Mouse (Mus musculus) heart, embryonic 15.5 days (tissue): ENCODE results near the gene Afdn. TPM values are rescaled to one million over a fixed set of nuclear protein-coding genes. Genes with fewer than 3 reads are reported as not detected.
"Not testable (repeated sequence)": the region's sequence is repeated elsewhere in the genome, so short reads cannot be mapped to it uniquely, and the experiment has no call there.

ENCODE experiments used
- ATAC-seq: fragments of 200-750 bp; cut with Nextera tagmentation; replicated peaks from 2 replicates; pipeline ENCODE4 v1.8.0; 2017; ENCODE audit warnings: low read depth, moderate TSS enrichment; ENCODE audit not compliant: insufficient number of reproducible peaks, insufficient read depth, low FRiP score
- H3K27ac ChIP-seq: fragments of 300-500 bp; sonication (generic); 2 replicates; pipeline ENCODE4 v1.5.1; 2015; ENCODE audit warnings: mild to moderate bottlenecking, inconsistent platforms
- H3K27me3 ChIP-seq: fragments of 300-500 bp; sonication (generic); 2 replicates; pipeline ENCODE4 v1.6.1; 2015; ENCODE audit warnings: inconsistent platforms
- H3K36me3 ChIP-seq: fragments of 300-500 bp; sonication (generic); 2 replicates; pipeline ENCODE4 v1.6.1; 2015; ENCODE audit warnings: mild to moderate bottlenecking, inconsistent platforms
- H3K4me1 ChIP-seq: fragments of 300-500 bp; sonication (generic); replicated peaks from 2 replicates; pipeline ENCODE4 v1.6.1; 2015; ENCODE audit warnings: inconsistent platforms
- H3K4me2 ChIP-seq: fragments of 300-500 bp; sonication (generic); 2 replicates; pipeline ENCODE4 v1.6.1; 2015; ENCODE audit warnings: inconsistent platforms, mild to moderate bottlenecking, moderate library complexity
- H3K4me3 ChIP-seq: fragments of 300-500 bp; sonication (generic); 2 replicates; pipeline ENCODE4 v1.5.1; 2015; ENCODE audit warnings: mild to moderate bottlenecking, inconsistent platforms
- H3K9ac ChIP-seq: fragments of 300-500 bp; sonication (generic); 2 replicates; pipeline ENCODE4 v1.6.1; 2015; ENCODE audit warnings: mild to moderate bottlenecking, inconsistent platforms
- H3K9me3 ChIP-seq: fragments of 300-500 bp; sonication (generic); replicated peaks from 2 replicates; pipeline ENCODE4 v1.6.1; 2016; ENCODE audit warnings: inconsistent platforms
- WGBS: fragments of 180-500 bp; shearing (Covaris S2); methylation state at CpG from one replicate; pipeline ENCODE4 v1.1.7; 2015; ENCODE audit warnings: mixed read lengths; 5-methylcytosine and 5-hydroxymethylcytosine counted together
- polyA plus RNA-seq: library from polyadenylated mRNA; unstranded; fragments of >200 nt; fragmentation: Nextera tagmentation; extraction: Ambion mirVana; gene quantifications from 2 replicates; pipeline ENCODE4 v1.2.1, GENCODE M21; 2015

Afdn gene
- polyA plus RNA-seq, 1 experiment from 2014 or later = 68.7 TPM

GRCm38 (mm10) chr17:13830636-13831341 is 70.5 kb downstream of the Afdn start:
- no peak overlapping the region for H3K9ac ChIP-seq
- no peaks in the 10 kb centered on the region for H3K27me3 ChIP-seq
- no peak for ATAC-seq
- H3K27ac ChIP-seq = no peak overlapping the region
- 78% methylated on average over 1 of the region's 1 CpGs for WGBS
- H3K4me2 ChIP-seq = no peak overlapping the region
- H3K4me3 ChIP-seq = no peak overlapping the region
- no peaks in the 10 kb centered on the region for H3K4me1 ChIP-seq
- no peaks in the 10 kb centered on the region for H3K9me3 ChIP-seq
- H3K36me3 ChIP-seq = peaks cover 40% of the 10 kb centered on the region

GRCm38 (mm10) chr17:13835876-13836275 is 75.5 kb downstream of the Afdn start:
- ATAC-seq = no peak
- H3K27ac ChIP-seq = no peak overlapping the region
- H3K27me3 ChIP-seq = no peaks in the 10 kb centered on the region
- no peak overlapping the region for H3K4me2 ChIP-seq
- 76% methylated on average over 4 of the region's 4 CpGs for WGBS
- no peak overlapping the region for H3K4me3 ChIP-seq
- H3K9ac ChIP-seq = no peak overlapping the region
- peaks cover 38% of the 10 kb centered on the region for H3K36me3 ChIP-seq
- H3K9me3 ChIP-seq = no peaks in the 10 kb centered on the region
- H3K4me1 ChIP-seq = no peaks in the 10 kb centered on the region

GRCm38 (mm10) chr17:13850175-13850574 is 89.8 kb downstream of the Afdn start:
- H3K9ac ChIP-seq = no peak overlapping the region
- 83% methylated on average over 2 of the region's 2 CpGs for WGBS
- ATAC-seq = no peak
- no peaks in the 10 kb centered on the region for H3K27me3 ChIP-seq
- peaks cover 54% of the 10 kb centered on the region for H3K36me3 ChIP-seq
- no peaks in the 10 kb centered on the region for H3K4me1 ChIP-seq
- no peaks in the 10 kb centered on the region for H3K9me3 ChIP-seq
- no peak overlapping the region for H3K4me2 ChIP-seq
- H3K27ac ChIP-seq = no peak overlapping the region
- H3K4me3 ChIP-seq = no peak overlapping the region

GRCm38 (mm10) chr17:13853883-13854282 is 93.5 kb downstream of the Afdn start:
- H3K27me3 ChIP-seq, H3K9ac ChIP-seq, H3K9me3 ChIP-seq, H3K4me3 ChIP-seq, H3K4me1 ChIP-seq, ATAC-seq, H3K4me2 ChIP-seq, H3K27ac ChIP-seq: not testable (repeated sequence)
- peaks cover 66% of the 10 kb centered on the region for H3K36me3 ChIP-seq
- WGBS = 73% methylated on average over 7 of the region's 7 CpGs

GRCm38 (mm10) chr17:13855396-13855795 is 95.1 kb downstream of the Afdn start:
- ATAC-seq = no peak
- Histone ChIP-seq H3K36me3 (peaks cover 59% of the 10 kb centered on the region), H3K27me3 (no peaks in the 10 kb centered on the region), H3K4me1 (no peaks in the 10 kb centered on the region), H3K9ac (no peak overlapping the region), H3K4me2 (no peak overlapping the region), H3K27ac (no peak overlapping the region), H3K9me3 (no peaks in the 10 kb centered on the region), H3K4me3 (no peak overlapping the region)
- 69% methylated on average over 1 of the region's 1 CpGs for WGBS

- Histone ChIP-seq H3K36me3 (peaks cover 52% of the 10 kb centered on the region), H3K27ac (no peak overlapping the region), H3K9me3 (no peaks in the 10 kb centered on the region), H3K4me1 (no peaks in the 10 kb centered on the region), H3K27me3 (no peaks in the 10 kb centered on the region), H3K9ac (no peak overlapping the region), H3K4me3 (no peak overlapping the region), H3K4me2 (no peak overlapping the region)
- ATAC-seq = no peak
- WGBS = 89% methylated on average over 5 of the region's 5 CpGs
Observed at GRCm38 (mm10) chr17:13856429-13857090, 96.2 kb downstream of the Afdn start.

GRCm38 (mm10) chr17:13865340-13865739 is 105.0 kb downstream of the Afdn start:
- H3K36me3 ChIP-seq = peaks cover 23% of the 10 kb centered on the region

GRCm38 (mm10) chr17:13866951-13867351 is 106.6 kb downstream of the Afdn start:
- Histone ChIP-seq H3K4me2 (no peak overlapping the region), H3K36me3 (peaks cover 20% of the 10 kb centered on the region), H3K9me3 (no peaks in the 10 kb centered on the region), H3K4me1 (no peaks in the 10 kb centered on the region), H3K9ac (no peak overlapping the region), H3K27ac (no peak overlapping the region), H3K4me3 (no peak overlapping the region), H3K27me3 (no peaks in the 10 kb centered on the region)
- ATAC-seq = no peak
- 80% methylated on average over 3 of the region's 3 CpGs for WGBS

More at GRCm38 (mm10) chr17:13865340-13865739, 105.0 kb downstream of the Afdn start:
- H3K27me3 ChIP-seq = no peaks in the 10 kb centered on the region
- H3K4me1 ChIP-seq = no peaks in the 10 kb centered on the region
- WGBS = 77% methylated on average over 5 of the region's 5 CpGs
- no peak for ATAC-seq
- no peak overlapping the region for H3K4me3 ChIP-seq
- no peak overlapping the region for H3K4me2 ChIP-seq
- no peak overlapping the region for H3K27ac ChIP-seq
- no peak overlapping the region for H3K9ac ChIP-seq
- no peaks in the 10 kb centered on the region for H3K9me3 ChIP-seq

- 55% methylated on average over 6 of the region's 6 CpGs for WGBS
- Histone ChIP-seq H3K27ac (no peak overlapping the region), H3K9ac (no peak overlapping the region), H3K4me1 (no peaks in the 10 kb centered on the region), H3K36me3 (peaks cover 18% of the 10 kb centered on the region), H3K4me2 (no peak overlapping the region), H3K27me3 (no peaks in the 10 kb centered on the region), H3K9me3 (no peaks in the 10 kb centered on the region), H3K4me3 (no peak overlapping the region)
- ATAC-seq = no peak
Observed at GRCm38 (mm10) chr17:13867475-13867874, 107.1 kb downstream of the Afdn start.

- H3K36me3 ChIP-seq = peaks cover 14% of the 10 kb centered on the region
- WGBS = 96% methylated on average over 1 of the region's 1 CpGs
- no peak for ATAC-seq
- H3K4me3 ChIP-seq = no peak overlapping the region
- no peak overlapping the region for H3K9ac ChIP-seq
- H3K4me2 ChIP-seq = no peak overlapping the region
- no peaks in the 10 kb centered on the region for H3K27me3 ChIP-seq
- H3K9me3 ChIP-seq = no peaks in the 10 kb centered on the region
- H3K27ac ChIP-seq = no peak overlapping the region
- H3K4me1 ChIP-seq = no peaks in the 10 kb centered on the region
Observed at GRCm38 (mm10) chr17:13870236-13870635, 109.9 kb downstream of the Afdn start.

- no peak overlapping the region for H3K4me3 ChIP-seq
- no peaks in the 10 kb centered on the region for H3K4me1 ChIP-seq
- no peaks in the 10 kb centered on the region for H3K27me3 ChIP-seq
- no peaks in the 10 kb centered on the region for H3K9me3 ChIP-seq
- no peak overlapping the region for H3K4me2 ChIP-seq
- WGBS = 80% methylated on average over 1 of the region's 1 CpGs
- ATAC-seq = no peak; the same call in 1 of the 2 replicates
- H3K9ac ChIP-seq = no peak overlapping the region
- peaks cover 16% of the 10 kb centered on the region for H3K36me3 ChIP-seq
- no peak overlapping the region for H3K27ac ChIP-seq
Observed at GRCm38 (mm10) chr17:13874245-13874644, 113.9 kb downstream of the Afdn start.

- Histone ChIP-seq H3K27ac (no peak overlapping the region), H3K4me2 (no peak overlapping the region), H3K9ac (no peak overlapping the region), H3K4me1 (no peaks in the 10 kb centered on the region), H3K9me3 (no peaks in the 10 kb centered on the region), H3K36me3 (peaks cover 16% of the 10 kb centered on the region), H3K27me3 (no peaks in the 10 kb centered on the region), H3K4me3 (no peak overlapping the region)
- no peak for ATAC-seq
Observed at GRCm38 (mm10) chr17:13877460-13877859, 117.1 kb downstream of the Afdn start.
